Mouse (Mus musculus): Measurements from ENCODE around the gene Dip2b. TPM values are rescaled to one million over a fixed set of nuclear protein-coding genes. Genes with fewer than 3 reads are reported as not detected.

The Dip2b gene
- polyA plus RNA-seq, 1 experiment = 7.4 TPM

DNA sequence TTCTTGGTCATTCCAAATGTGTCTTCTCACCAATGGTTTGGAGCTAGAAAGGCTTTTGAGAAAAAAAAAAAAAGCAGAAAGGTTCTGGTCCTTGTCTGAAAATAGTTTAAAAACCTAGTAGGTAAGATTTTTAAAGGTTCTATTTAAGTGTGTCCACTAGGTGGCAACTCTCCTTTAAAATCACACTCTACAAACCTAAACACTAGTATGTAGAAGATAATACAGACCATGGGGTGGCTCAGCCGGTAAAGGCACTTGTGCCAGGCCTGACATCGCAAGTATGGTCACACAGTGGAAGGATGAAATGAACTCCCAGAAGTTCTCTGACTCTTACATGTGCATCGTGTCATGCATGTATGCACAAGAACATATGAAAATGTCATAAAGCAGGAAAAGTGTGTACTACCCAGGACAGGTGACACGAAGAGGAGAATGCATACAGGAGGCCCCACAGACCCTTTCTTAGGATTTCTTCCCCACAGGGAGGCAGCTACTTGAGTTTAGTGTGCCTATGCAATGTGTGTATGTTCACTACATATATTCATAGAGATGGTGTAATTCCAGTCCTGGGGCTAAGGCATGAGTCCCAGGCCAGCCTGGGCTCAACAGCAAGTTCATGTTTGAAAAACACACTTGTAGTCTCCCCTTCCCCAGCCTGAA, 224.9 kb downstream of the Dip2b start:
- Histone ChIP-seq H3K79me3 (ENCODE audit: low read depth) (no peaks in the 10 kb centered on the region), H3K27me3 (ENCODE audit: control insufficient read depth, insufficient read depth, insufficient read length) (no peaks in the 10 kb centered on the region), H3K36me3 (ENCODE audit: control insufficient read depth, insufficient read depth) (peaks cover 34% of the 10 kb centered on the region), H3K79me2 (ENCODE audit: control insufficient read depth, insufficient read depth) (no peaks in the 10 kb centered on the region), H3K4me3 (ENCODE audit: insufficient read depth, poor library complexity, severe bottlenecking) (no peak overlapping the region), H3ac (ENCODE audit: control insufficient read depth, insufficient read length, low read depth) (no peak overlapping the region)
- TF ChIP-seq CEBPB (IDR thresholded peaks at IDR 0.05; ENCODE audit: low read depth) (no peak), USF1 (IDR thresholded peaks at IDR 0.05; ENCODE audit: low read depth) (no peak), CTCF (IDR thresholded peaks at IDR 0.05; ENCODE audit: control insufficient read depth, insufficient read depth, insufficient read length) (no peak)

DNA sequence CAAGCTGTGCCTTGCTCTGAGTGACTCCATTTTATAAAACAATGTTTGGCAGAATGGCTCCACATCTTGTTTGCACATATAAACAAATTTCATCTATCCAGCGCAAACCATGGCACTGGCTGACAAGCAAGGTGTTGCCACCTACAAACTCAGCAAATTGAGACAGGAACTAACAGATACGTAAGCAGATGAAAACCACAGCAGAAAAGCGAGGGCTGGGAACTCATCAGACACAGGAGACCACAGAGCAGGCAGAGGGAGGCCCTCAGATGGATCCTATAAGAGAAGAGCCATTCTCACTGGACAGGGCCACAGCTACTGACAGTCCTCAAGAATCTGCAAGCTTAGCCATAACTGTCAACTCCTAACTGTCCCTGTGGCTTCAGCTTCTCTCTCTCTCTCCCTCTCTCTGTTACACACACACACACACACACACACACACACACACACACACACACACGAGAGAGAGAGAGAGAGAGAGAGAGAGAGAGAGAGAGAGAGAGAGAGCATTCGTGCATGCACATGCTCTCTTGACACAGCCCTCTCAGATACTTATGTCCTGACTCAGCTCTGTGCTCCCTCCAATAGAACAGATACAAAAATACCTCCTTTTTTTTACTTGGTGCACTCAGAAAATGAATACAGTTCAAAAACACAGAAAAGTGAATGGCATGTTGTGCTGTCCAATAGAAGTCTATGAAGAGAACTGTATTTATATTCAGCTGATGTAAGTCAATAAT, 227.3 kb downstream of the Dip2b start:
- no peak overlapping the region for H3ac ChIP-seq (ENCODE audit: control insufficient read depth, insufficient read length, low read depth)
- no peaks in the 10 kb centered on the region for H3K27me3 ChIP-seq (ENCODE audit: control insufficient read depth, insufficient read depth, insufficient read length)
- H3K79me3 ChIP-seq (ENCODE audit: low read depth) = no peaks in the 10 kb centered on the region
- H3K4me3 ChIP-seq (ENCODE audit: insufficient read depth, poor library complexity, severe bottlenecking) = no peak overlapping the region
- no peak for TF ChIP-seq CTCF (IDR thresholded peaks at IDR 0.05; ENCODE audit: control insufficient read depth, insufficient read depth, insufficient read length)
- TF ChIP-seq MYOG (IDR thresholded peaks at IDR 0.05; ENCODE audit: control insufficient read depth, extremely low read depth, insufficient read length) = no peak
- no peak for TF ChIP-seq CEBPB (IDR thresholded peaks at IDR 0.05; ENCODE audit: low read depth)
- no peak for TF ChIP-seq FOSL1 (IDR thresholded peaks at IDR 0.05; ENCODE audit: insufficient read depth, low read length, poor library complexity, severe bottlenecking)
- TF ChIP-seq MAX (IDR thresholded peaks at IDR 0.05) = no peak
- TF ChIP-seq MYOD1 (IDR thresholded peaks at IDR 0.05; ENCODE audit: control insufficient read depth, insufficient read length, low read depth) = no peak
- no peak for TF ChIP-seq USF1 (IDR thresholded peaks at IDR 0.05; ENCODE audit: low read depth)
- H3K36me3 ChIP-seq (ENCODE audit: control insufficient read depth, insufficient read depth) = peaks cover 15% of the 10 kb centered on the region
- H3K79me2 ChIP-seq (ENCODE audit: control insufficient read depth, insufficient read depth) = no peaks in the 10 kb centered on the region

DNA sequence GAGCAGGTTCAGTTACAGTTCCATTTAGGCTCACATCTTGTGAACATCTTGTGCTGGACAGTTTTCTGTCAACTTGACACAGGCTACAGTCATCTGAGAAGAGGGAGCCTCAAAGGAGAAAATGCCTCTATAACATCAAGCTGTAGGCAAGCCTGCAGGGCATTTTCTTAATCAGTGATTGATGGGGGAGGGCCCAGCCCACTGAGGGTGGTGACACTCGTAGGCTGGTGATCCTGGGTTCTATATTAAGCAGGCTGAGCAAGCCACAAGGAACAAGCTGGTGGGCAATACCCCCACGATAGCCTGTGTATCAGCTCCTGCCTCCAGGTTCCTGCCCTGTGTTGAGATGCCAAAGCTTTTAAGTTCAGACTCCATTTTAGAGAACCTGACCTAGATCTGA, 230.5 kb downstream of the Dip2b start:
- Histone ChIP-seq H3K27me3 (ENCODE audit: control insufficient read depth, insufficient read depth, insufficient read length) (no peaks in the 10 kb centered on the region), H3K79me2 (ENCODE audit: control insufficient read depth, insufficient read depth) (no peaks in the 10 kb centered on the region), H3ac (ENCODE audit: control insufficient read depth, insufficient read length, low read depth) (no peak overlapping the region), H3K4me3 (ENCODE audit: insufficient read depth, poor library complexity, severe bottlenecking) (no peak overlapping the region), H3K36me3 (ENCODE audit: control insufficient read depth, insufficient read depth) (no peaks in the 10 kb centered on the region), H3K79me3 (ENCODE audit: low read depth) (no peaks in the 10 kb centered on the region)
- TF ChIP-seq USF1 (IDR thresholded peaks at IDR 0.05; ENCODE audit: low read depth) (no peak), CTCF (IDR thresholded peaks at IDR 0.05; ENCODE audit: control insufficient read depth, insufficient read depth, insufficient read length) (no peak), CEBPB (IDR thresholded peaks at IDR 0.05; ENCODE audit: low read depth) (no peak), MAX (IDR thresholded peaks at IDR 0.05) (no peak), MYOG (IDR thresholded peaks at IDR 0.05; ENCODE audit: control insufficient read depth, extremely low read depth, insufficient read length) (no peak)

Other genes starting within 250 kb of the Dip2b start
- gene Lima1, start 163.2 kb upstream of the Dip2b start, polyA plus RNA-seq (2012; fragmentation: generic; extraction: Trizol) = 130 TPM
- not detected for gene Fam186a, start 71.6 kb upstream of the Dip2b start, polyA plus RNA-seq (2012; fragmentation: generic; extraction: Trizol)
- 19.6 TPM for gene Larp4, start 68.6 kb upstream of the Dip2b start, polyA plus RNA-seq (2012; fragmentation: generic; extraction: Trizol)
- gene Atf1, start 189.2 kb downstream of the Dip2b start, polyA plus RNA-seq (2012; fragmentation: generic; extraction: Trizol) = 29.6 TPM
- gene Tmprss12, start 242.2 kb downstream of the Dip2b start, polyA plus RNA-seq (2012; fragmentation: generic; extraction: Trizol) = not detected